Mouse (Mus musculus) embryo, embryonic 10 days (tissue): ENCODE results near the gene Sfmbt2.
"Not testable (repeated sequence)": the region's sequence is repeated elsewhere in the genome, so short reads cannot be mapped to it uniquely, and the experiment has no call there.

ENCODE experiments used
- DNase-seq: peaks from one replicate; pipeline ENCODE4 v3.0.0-alpha.2; 2015; ENCODE audit warnings: low spot score

Sfmbt2 gene

GRCm38 (mm10) chr2:10370176-10370575 is at the start of gene Sfmbt2:
TSS of gene Sfmbt2 (plus strand) at chr2:10370510.
- no peak for DNase-seq

- DNase-seq = no peak
Observed at GRCm38 (mm10) chr2:10321093-10321492, 49.2 kb upstream of the Sfmbt2 start.

- no peak for DNase-seq
Observed at GRCm38 (mm10) chr2:10323173-10323572, 47.1 kb upstream of the Sfmbt2 start.

DNA sequence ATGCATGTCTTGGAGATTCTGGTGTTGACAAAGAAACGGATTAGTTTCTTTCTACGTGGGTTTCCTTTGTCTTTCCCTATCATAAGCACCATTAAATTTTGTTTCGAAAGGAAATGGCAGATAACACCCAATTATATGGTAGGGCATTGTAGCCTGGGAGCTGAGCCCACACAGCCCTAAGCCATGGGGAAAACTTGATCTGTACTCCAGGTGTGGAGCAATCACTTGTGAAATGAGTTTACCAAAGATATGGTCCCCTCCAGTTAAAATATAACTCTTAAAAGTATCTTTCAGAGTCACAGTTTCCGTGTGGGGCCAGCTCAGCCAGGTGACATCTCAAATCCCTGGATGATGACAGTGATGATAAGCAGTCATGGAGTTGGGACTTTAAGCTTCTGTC is 45.3 kb upstream of the Sfmbt2 start:
- DNase-seq = no peak

DNA sequence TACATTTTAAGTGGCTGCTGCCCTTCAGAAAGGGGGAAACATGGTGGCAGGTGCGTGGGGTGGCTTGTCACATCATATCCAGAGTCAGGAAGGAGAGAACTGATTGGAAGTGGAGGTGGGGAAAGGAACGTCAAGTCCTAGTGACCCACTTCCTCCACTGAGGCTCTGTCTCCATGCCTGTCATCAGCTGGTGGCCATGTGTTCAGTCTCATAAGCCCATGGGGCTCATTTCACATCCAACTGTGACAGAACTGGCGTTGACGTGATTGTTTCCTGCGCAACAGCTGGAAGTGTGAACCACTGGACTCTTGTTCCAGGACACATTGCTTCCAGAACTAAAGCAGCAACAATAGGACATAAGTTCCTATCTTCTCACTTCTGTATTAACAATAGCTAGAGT is 40.1 kb upstream of the Sfmbt2 start:
- DNase-seq = peak; percentile 13

DNA sequence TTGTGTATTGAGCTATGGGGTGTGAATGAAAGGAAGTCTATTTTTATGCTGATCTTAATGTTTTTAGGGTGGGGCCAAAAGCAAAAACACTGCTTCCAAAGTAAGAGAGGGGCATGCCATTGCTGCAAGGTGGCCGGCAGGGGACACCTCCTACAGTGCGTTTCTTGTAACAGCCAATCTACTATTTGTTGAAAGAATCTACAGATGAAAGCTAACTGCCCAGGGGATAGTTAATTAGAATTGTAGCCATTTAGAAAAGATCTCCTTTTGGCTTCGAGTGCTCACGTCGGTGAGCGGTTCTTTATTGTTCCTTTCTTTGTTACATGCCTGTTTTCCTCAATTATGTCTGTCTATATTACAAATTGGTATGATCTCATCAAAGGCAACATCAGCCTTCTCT is 36.0 kb upstream of the Sfmbt2 start:
- DNase-seq = no peak

- no peak for DNase-seq
Observed at GRCm38 (mm10) chr2:10335037-10335608, 35.2 kb upstream of the Sfmbt2 start.

DNA sequence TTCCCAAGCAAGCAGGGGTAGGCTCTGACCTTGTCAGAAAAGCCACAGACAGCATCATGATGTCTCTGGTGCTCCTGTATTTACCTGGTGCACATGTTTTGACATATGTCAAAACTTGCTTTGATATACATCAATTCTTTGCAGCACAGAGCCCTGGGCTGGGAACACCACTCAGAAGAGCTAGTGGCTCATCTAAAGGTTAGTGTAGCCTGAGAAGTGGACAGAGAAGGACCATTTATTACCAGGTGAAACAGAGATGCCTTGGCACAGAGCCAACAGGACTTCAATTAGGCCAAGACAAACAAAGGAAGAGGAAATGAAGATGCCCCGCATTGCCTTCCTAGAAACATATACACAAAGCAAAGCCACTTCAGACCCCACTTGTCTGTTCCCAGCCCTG is 30.3 kb upstream of the Sfmbt2 start:
- no peak for DNase-seq

DNA sequence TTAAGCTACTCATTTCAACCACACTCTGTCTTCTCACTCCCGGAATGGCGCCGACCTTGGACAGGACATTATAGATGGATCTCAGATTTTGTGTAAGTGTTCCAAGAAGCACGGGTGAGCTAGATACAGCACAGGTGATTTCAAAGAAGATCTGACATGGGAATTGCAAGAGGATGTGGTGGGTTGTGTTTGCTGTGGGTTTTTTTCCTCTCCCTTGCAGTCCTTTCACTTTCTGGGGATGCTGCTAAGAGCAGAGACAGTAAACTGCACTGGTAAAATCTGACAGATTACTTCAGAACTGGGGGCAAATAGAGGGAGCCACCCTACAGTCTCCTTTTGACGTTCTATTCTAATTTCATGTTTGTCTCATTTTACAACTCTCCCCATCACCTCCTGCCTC is 26.8 kb upstream of the Sfmbt2 start:
- no peak for DNase-seq

DNA sequence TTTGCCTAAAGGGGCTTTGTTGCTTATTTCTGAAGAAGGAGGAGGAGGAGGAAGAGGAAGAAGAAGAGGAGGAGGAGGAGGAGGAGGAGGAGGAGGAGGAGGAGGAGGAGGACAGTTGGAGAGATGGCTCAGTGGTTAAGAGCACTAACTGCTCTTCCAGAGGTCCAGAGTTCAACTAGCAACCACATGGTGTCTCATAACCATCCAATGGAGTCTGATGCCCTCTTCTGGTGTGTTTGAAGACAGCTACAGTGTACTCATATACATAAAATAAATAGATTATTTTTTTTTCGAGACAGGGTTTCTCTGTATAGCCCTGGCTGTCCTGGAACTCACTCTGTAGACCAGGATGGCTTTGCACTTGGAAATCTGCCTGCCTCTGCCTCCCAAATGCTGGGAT is 26.2 kb upstream of the Sfmbt2 start:
- not testable (repeated sequence) for DNase-seq

GRCm38 (mm10) chr2:10347193-10347592 is 23.1 kb upstream of the Sfmbt2 start:
- DNase-seq = no peak

DNA sequence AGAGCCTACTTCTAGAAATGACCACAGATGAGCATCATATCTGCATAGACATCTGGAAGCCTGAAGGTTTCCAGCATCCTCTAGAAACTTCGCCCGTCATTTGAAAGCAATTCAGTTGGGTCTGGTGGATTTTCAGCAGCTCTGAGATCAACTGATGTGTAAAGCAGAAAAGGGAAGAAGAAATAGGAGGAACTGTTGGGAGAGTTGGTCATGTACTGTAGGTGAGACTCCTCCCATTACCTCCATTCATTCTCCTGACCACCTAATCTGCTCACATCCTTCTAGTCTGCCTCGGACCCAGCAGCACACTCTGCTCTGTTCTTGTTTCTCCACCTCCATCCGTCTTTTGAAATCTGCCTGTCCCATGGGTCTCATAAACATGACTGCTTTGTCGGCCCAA is 22.3 kb upstream of the Sfmbt2 start:
- DNase-seq = no peak

- DNase-seq = no peak
Observed at GRCm38 (mm10) chr2:10350266-10350810, 20.0 kb upstream of the Sfmbt2 start.

- DNase-seq = no peak
Observed at GRCm38 (mm10) chr2:10351125-10351524, 19.2 kb upstream of the Sfmbt2 start.

- DNase-seq = no peak
Observed at GRCm38 (mm10) chr2:10352887-10353286, 17.4 kb upstream of the Sfmbt2 start.

DNA sequence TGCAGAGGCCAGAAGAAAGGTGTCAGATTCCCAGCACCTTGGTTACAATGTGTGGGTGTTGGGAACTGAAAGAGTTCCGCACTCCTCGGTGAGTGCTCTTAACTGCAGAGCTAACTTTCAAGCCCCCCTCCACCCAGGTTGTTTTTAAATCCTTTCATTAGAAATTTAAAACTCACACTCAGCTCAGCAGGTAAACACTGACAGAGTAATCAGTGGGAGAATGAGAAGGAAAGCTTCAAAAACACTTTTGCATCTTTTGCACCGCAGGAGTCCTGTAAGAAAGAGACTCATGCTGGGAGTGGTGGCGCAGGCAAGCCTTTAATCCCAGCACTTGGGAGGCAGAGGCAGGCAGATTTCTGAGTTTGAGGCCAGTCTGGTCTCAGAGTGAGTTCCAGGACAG is 16.4 kb upstream of the Sfmbt2 start:
- no peak for DNase-seq

- DNase-seq = no peak
Observed at GRCm38 (mm10) chr2:10359861-10360260, 10.4 kb upstream of the Sfmbt2 start.

GRCm38 (mm10) chr2:10365081-10365480 is 5.2 kb upstream of the Sfmbt2 start:
- no peak for DNase-seq

DNA sequence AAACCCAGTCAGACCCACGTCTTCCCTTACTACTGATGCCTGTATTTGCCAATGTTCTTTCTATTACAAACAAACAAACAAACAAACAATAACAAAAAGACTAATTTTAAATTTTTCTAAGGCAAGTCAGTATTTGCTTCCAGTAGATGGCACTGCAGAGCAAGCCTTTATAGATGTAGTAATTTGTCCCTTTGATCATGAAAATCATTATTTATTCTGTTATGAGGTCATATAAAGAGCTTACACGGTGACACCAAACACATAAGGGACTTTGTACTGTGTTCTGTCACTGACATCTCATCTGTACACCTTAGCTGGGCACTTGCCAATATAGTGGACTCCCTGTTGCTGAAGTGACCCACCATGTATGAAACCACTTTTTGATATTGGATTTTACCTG is 4.0 kb upstream of the Sfmbt2 start:
- no peak for DNase-seq

DNA sequence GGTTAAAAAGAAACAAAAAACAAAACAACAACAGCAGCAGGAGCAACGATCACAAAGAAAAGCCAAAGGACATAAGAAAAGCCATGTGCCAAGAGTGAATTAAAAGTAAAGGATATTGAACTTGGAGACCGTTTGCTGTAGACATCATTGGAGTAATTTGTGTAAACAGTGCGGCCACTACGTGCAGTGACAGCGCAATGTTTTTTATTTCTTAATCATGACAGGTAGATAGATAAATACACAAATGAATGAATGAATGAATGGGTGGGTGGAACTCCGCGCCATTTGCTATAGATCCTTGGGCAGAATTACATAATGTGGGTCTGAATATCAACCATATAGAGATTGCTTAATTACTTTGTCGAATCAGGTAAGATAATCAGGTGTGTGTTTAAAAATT is 634 bp upstream of the Sfmbt2 start:
- no peak for DNase-seq

DNA sequence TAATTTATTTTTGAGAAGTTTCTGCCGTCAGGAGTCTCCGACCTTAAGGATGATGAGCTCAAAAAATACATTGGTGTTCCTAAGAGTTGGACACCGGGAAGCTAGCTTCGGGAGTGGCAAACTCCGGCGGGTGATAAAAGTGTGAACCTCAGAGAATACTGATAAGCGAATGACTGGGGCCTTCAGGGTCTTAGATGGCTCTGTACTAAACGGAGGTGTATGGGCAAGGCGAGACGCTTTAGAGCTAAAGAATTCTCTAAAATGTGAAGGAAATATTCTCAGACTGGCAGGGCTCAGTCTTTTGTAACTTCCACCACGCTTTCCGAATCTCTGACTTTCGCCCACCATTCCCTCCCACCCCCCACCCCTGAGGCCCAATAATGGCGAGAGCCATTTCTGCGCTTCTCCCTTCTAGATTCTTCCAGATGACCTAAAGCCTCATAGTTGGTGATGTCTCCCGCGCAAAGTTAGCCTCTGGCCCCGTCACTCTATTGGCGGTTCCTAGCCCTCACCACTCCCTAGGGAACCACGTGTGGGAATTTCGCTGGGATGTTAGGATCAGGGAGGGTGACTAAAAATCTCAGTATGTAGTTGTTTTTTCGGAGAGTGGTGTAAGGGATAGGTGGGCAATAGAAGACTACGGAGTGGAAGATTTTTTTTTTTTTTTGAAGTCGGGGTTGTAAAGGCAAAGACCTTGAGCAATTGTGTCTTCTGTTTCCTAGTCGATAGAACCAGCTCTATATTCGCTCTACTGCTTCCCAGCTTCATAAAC is 563 bp downstream of the Sfmbt2 start:
- peak; percentile 22 for DNase-seq

DNA sequence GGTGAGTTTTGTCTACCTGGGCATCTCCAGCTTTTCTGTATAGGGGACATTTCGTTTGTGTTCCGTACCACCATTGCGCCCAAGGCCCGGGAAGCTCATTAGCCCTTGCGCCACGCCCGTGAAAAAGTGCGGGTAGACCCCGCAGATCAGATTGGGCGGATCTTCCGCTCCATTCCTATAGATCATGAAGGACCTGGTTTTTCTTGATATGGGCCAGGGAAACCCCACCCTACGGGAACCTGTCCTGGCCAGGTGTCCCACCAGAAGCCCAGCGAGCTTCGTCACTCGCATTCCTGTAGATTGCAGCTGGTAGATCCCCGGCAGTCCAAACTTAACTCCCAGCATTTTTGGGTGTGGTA is 1.1 kb downstream of the Sfmbt2 start:
- no peak for DNase-seq

- no peak for DNase-seq
Observed at GRCm38 (mm10) chr2:10371899-10372298, 1.6 kb downstream of the Sfmbt2 start.

GRCm38 (mm10) chr2:10372321-10372723 is 2.0 kb downstream of the Sfmbt2 start:
- peak; percentile 82 for DNase-seq
